Mouse (Mus musculus) midbrain, postnatal 0 days (tissue): ENCODE results near the gene Nqo1. TPM values are rescaled to one million over a fixed set of nuclear protein-coding genes. Genes with fewer than 3 reads are reported as not detected.

Experiments used
- ATAC-seq: fragments of 200-750 bp; cut with Nextera tagmentation; 2 replicates; pipeline ENCODE4 v1.8.0; 2017; ENCODE audit warnings: moderate number of reproducible peaks, mild to moderate bottlenecking, moderate TSS enrichment, moderate library complexity; ENCODE audit not compliant: low FRiP score
- DNase-seq: peaks from one replicate; pipeline ENCODE4 v3.0.0-alpha.2; 2015; ENCODE audit warnings: low spot score
- H3K27ac ChIP-seq: fragments of 300-500 bp; sonication (generic); 2 replicates; pipeline ENCODE4 v1.5.1; 2014; ENCODE audit warnings: low read depth, mild to moderate bottlenecking, low read length, mixed read lengths
- H3K27me3 ChIP-seq: fragments of 300-500 bp; sonication (generic); 2 replicates; pipeline ENCODE4 v1.6.1; 2014; ENCODE audit warnings: low read length, control low read depth, mixed read lengths; ENCODE audit not compliant: insufficient read depth
- H3K36me3 ChIP-seq: fragments of 300-500 bp; sonication (generic); 2 replicates; pipeline ENCODE4 v1.6.1; 2014; ENCODE audit warnings: low read length, control low read depth, mixed read lengths; ENCODE audit not compliant: insufficient read depth
- H3K4me1 ChIP-seq: fragments of 300-500 bp; sonication (generic); 2 replicates; pipeline ENCODE4 v1.6.1; 2014; ENCODE audit warnings: mild to moderate bottlenecking, control low read depth, antibody characterized with exemption, low read length, mixed read lengths; ENCODE audit not compliant: insufficient read depth
- H3K4me2 ChIP-seq: fragments of 300-500 bp; sonication (generic); 2 replicates; pipeline ENCODE4 v1.6.1; 2014; ENCODE audit warnings: low read depth, mild to moderate bottlenecking, low read length, mixed read lengths; ENCODE audit not compliant: poor library complexity, severe bottlenecking
- H3K4me3 ChIP-seq: fragments of 300-500 bp; sonication (generic); 2 replicates; pipeline ENCODE4 v1.5.1; 2014; ENCODE audit warnings: low read depth, mild to moderate bottlenecking, low read length, moderate library complexity
- H3K9ac ChIP-seq: fragments of 300-500 bp; sonication (generic); replicated peaks from 2 replicates; pipeline ENCODE4 v1.6.1; 2014; ENCODE audit warnings: mild to moderate bottlenecking, low read length, moderate library complexity, mixed read lengths; ENCODE audit not compliant: poor library complexity, severe bottlenecking
- H3K9me3 ChIP-seq: fragments of 300-500 bp; sonication (generic); 2 replicates; pipeline ENCODE4 v1.6.1; 2016; ENCODE audit warnings: low read length, control low read depth
- CTCF ChIP-seq: IDR thresholded peaks from 2 replicates; pipeline ENCODE4 v1.5.1; 2016; ENCODE audit warnings: antibody characterized with exemption, mild to moderate bottlenecking
- WGBS: fragments of 180-500 bp; shearing (Covaris S2); extraction: QIAGEN DNeasy Blood & Tissue Kit; methylation state at CpG from one replicate; pipeline ENCODE4 v1.1.7; 2014; 5-methylcytosine and 5-hydroxymethylcytosine counted together
- polyA plus RNA-seq: library from polyadenylated mRNA; unstranded; fragments of >200 nt; fragmentation: Nextera tagmentation; extraction: Ambion mirVana; gene quantifications from 2 replicates; pipeline ENCODE4 v1.2.1, GENCODE M21; 2015
- total RNA-seq: library from RNA; depleted of rRNA; stranded (reverse); fragments of >200 nt; gene quantifications from 2 replicates; pipeline ENCODE4 v1.2.3, GENCODE M21; 2014

Nqo1 gene
- total and polyA plus RNA-seq, 2 experiments from 2014 or later: 12.5 to 15.7 TPM

GRCm38 (mm10) chr8:107413881-107414280, 10.9 kb upstream of the Nqo1 start:
- Histone ChIP-seq H3K36me3 (peaks cover 84% of the 10 kb centered on the region), H3K9me3 (no peaks in the 10 kb centered on the region), H3K4me1 (no peaks in the 10 kb centered on the region), H3K9ac (no peak overlapping the region), H3K4me3 (no peak overlapping the region), H3K27ac (no peak overlapping the region), H3K27me3 (no peaks in the 10 kb centered on the region), H3K4me2 (no peak overlapping the region)
- no peak for ATAC-seq
- TF ChIP-seq CTCF: no peak
- whole genome bisulfite sequencing: 95% methylated on average over 10 of the region's 10 CpGs
- no peak for DNase-seq

- Histone ChIP-seq H3K4me2 (no peak overlapping the region), H3K4me3 (no peak overlapping the region), H3K9me3 (no peaks in the 10 kb centered on the region), H3K27me3 (no peaks in the 10 kb centered on the region), H3K4me1 (no peaks in the 10 kb centered on the region), H3K36me3 (peaks cover 72% of the 10 kb centered on the region), H3K27ac (no peak overlapping the region), H3K9ac (no peak overlapping the region)
- no peak for ATAC-seq
- no peak for TF ChIP-seq CTCF
- 90% methylated on average over 8 of the region's 8 CpGs for WGBS
- no peak for DNase-seq
These were observed 9.5 kb upstream of the Nqo1 start for GRCm38 (mm10) chr8:107412552-107412951.

GRCm38 (mm10) chr8:107411391-107411790, 8.4 kb upstream of the Nqo1 start:
- H3K4me1 ChIP-seq: no peaks in the 10 kb centered on the region
- H3K9me3 ChIP-seq: no peaks in the 10 kb centered on the region
- DNase-seq (peak; percentile 42), ATAC-seq (no peak)
- no peaks in the 10 kb centered on the region for H3K27me3 ChIP-seq
- no peak overlapping the region for H3K27ac ChIP-seq
- no peak overlapping the region for H3K9ac ChIP-seq
- peak; percentile 83 for TF ChIP-seq CTCF
- peaks cover 64% of the 10 kb centered on the region for H3K36me3 ChIP-seq
- no peak overlapping the region for H3K4me2 ChIP-seq
- no peak overlapping the region for H3K4me3 ChIP-seq
- 78% methylated on average over 4 of the region's 4 CpGs for WGBS

- ATAC-seq (no peak), DNase-seq (no peak)
- TF ChIP-seq CTCF: no peak
- no peak overlapping the region for H3K4me2 ChIP-seq
- no peak overlapping the region for H3K9ac ChIP-seq
- no peak overlapping the region for H3K4me3 ChIP-seq
- H3K27ac ChIP-seq: no peak overlapping the region
- H3K4me1 ChIP-seq: peaks cover 4% of the 10 kb centered on the region; the same call in 1 of the 2 replicates
- H3K27me3 ChIP-seq: no peaks in the 10 kb centered on the region
- H3K9me3 ChIP-seq: no peaks in the 10 kb centered on the region
- 74% methylated on average over 3 of the region's 3 CpGs for WGBS
- peaks cover 18% of the 10 kb centered on the region for H3K36me3 ChIP-seq
These were observed 2.9 kb upstream of the Nqo1 start for GRCm38 (mm10) chr8:107405935-107406334.

GRCm38 (mm10) chr8:107404057-107404456, 1.1 kb upstream of the Nqo1 start:
- H3K27ac ChIP-seq: no peak overlapping the region
- DNase-seq: no peak
- H3K36me3 ChIP-seq: peaks cover 3% of the 10 kb centered on the region; the same call in 1 of the 2 replicates
- no peaks in the 10 kb centered on the region for H3K9me3 ChIP-seq
- no peak for TF ChIP-seq CTCF
- no peaks in the 10 kb centered on the region for H3K27me3 ChIP-seq
- peaks cover 4% of the 10 kb centered on the region; the same call in 1 of the 2 replicates for H3K4me1 ChIP-seq
- 75% methylated on average over 4 of the region's 4 CpGs for WGBS
- no peak overlapping the region for H3K9ac ChIP-seq
- H3K4me3 ChIP-seq: no peak overlapping the region
- no peak overlapping the region for H3K4me2 ChIP-seq
- ATAC-seq: no peak

GRCm38 (mm10) chr8:107401866-107402265, 1.1 kb downstream of the Nqo1 start:
- no peak overlapping the region for H3K9ac ChIP-seq
- 80% methylated on average over 5 of the region's 5 CpGs for WGBS
- no peak for TF ChIP-seq CTCF
- no peaks in the 10 kb centered on the region for H3K27me3 ChIP-seq
- H3K36me3 ChIP-seq: no peaks in the 10 kb centered on the region
- H3K4me2 ChIP-seq: no peak overlapping the region
- DNase-seq (no peak), ATAC-seq (no peak)
- no peaks in the 10 kb centered on the region for H3K9me3 ChIP-seq
- no peak overlapping the region for H3K27ac ChIP-seq
- H3K4me1 ChIP-seq: peaks cover 4% of the 10 kb centered on the region; the same call in 1 of the 2 replicates
- no peak overlapping the region for H3K4me3 ChIP-seq
